Mouse (Mus musculus) thymus, postnatal 0 days (tissue): ENCODE measurements at regions not wholly inside any gene's neighbourhood (a gene's known extent, or its start where the extent isn't known, plus 50 kb on each side); places are given as distances from the start of the nearest gene placed in this dataset.

Experiments
- DNase-seq: peaks from one replicate; pipeline ENCODE4 v3.0.0-alpha.2; 2015; ENCODE audit warnings: low spot score

GRCm38 (mm10) chr10:17074402-17075027 lies 648.5 kb upstream of the Cited2 start:
- no peak for DNase-seq

- DNase-seq, result no peak
These were observed 647.9 kb upstream of the Cited2 start for GRCm38 (mm10) chr10:17075147-17075546.

- no peak for DNase-seq
These were observed 647.4 kb upstream of the Cited2 start for GRCm38 (mm10) chr10:17075576-17075975.

GRCm38 (mm10) chr10:17076186-17076585 lies 646.8 kb upstream of the Cited2 start:
- no peak for DNase-seq

- no peak for DNase-seq
These were observed 645.4 kb upstream of the Cited2 start for GRCm38 (mm10) chr10:17077580-17077979.

- no peak for DNase-seq
These were observed 642.2 kb upstream of the Cited2 start for GRCm38 (mm10) chr10:17080818-17081217.

- DNase-seq, result no peak
These were observed 640.1 kb upstream of the Cited2 start for GRCm38 (mm10) chr10:17082926-17083325.

- no peak for DNase-seq
These were observed 621.0 kb upstream of the Cited2 start for GRCm38 (mm10) chr10:17102065-17102464.

- no peak for DNase-seq
These were observed 619.6 kb upstream of the Cited2 start for GRCm38 (mm10) chr10:17103416-17103815.

- DNase-seq, result no peak
These were observed 616.2 kb upstream of the Cited2 start for GRCm38 (mm10) chr10:17106831-17107230.

GRCm38 (mm10) chr10:17111071-17111470 lies 611.9 kb upstream of the Cited2 start:
- DNase-seq, result no peak

- no peak for DNase-seq
These were observed 608.2 kb upstream of the Cited2 start for GRCm38 (mm10) chr10:17114805-17115204.

GRCm38 (mm10) chr10:17129391-17130163 lies 593.4 kb upstream of the Cited2 start:
- no peak for DNase-seq

- DNase-seq, result no peak
These were observed 592.4 kb upstream of the Cited2 start for GRCm38 (mm10) chr10:17130661-17131060.

- no peak for DNase-seq
These were observed 591.3 kb upstream of the Cited2 start for GRCm38 (mm10) chr10:17131763-17132162.

- no peak for DNase-seq
These were observed 547.6 kb upstream of the Cited2 start for GRCm38 (mm10) chr10:17175385-17175784.

GRCm38 (mm10) chr10:17177054-17177453 lies 546.0 kb upstream of the Cited2 start:
- no peak for DNase-seq

GRCm38 (mm10) chr10:17177503-17178278 lies 545.3 kb upstream of the Cited2 start:
- DNase-seq, result no peak

- no peak for DNase-seq
These were observed 544.4 kb upstream of the Cited2 start for GRCm38 (mm10) chr10:17178627-17179026.

- DNase-seq, result no peak
These were observed 538.6 kb upstream of the Cited2 start for GRCm38 (mm10) chr10:17184418-17184817.

- DNase-seq, result no peak
These were observed 526.8 kb upstream of the Cited2 start for GRCm38 (mm10) chr10:17196205-17196604.

- no peak for DNase-seq
These were observed 526.4 kb upstream of the Cited2 start for GRCm38 (mm10) chr10:17196636-17197035.
